Mouse (Mus musculus): ENCODE data around the gene Pdlim4. TPM values are rescaled to one million over a fixed set of nuclear protein-coding genes. Genes with fewer than 3 reads are reported as not detected.

Pdlim4 gene
- polyA plus RNA-seq, 1 experiment, result 8.7 TPM

DNA sequence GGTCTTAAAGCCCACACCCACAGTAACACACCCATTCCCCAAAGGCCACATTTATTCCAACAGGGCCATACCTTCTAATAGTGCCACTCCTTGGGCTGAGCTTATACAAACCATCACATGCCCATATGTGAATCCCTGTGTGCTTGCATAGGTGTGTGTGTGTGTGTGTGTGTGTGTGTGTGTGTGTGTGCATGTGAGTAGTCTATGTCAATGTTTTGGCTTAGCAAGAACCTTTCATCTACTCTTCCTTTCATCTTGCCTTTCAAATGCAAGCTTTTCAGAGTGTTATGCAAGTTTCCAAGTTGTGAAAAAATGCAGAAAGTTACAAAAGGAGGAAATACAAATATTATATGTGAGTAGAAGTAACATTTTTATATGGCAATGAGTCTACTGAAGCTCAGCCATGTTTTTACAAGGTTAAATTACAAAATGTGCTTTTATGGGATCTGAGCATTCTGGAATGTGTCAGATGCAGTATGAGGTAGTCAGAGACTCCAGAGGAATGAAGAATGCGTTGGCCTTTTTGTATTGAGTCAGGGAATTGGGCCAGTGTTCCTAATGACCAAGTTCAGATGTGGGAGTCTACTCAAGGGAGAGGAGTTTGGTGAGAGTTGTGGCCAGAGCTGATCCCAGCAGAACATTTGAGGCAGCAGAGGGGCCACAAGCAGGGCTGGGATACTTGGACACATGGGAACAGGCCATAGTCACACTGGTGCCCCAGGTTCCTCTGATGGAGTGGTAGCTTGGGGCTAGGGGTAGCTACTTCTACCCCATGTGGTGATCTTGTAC lies 21.5 kb upstream of the Pdlim4 start:
- Histone ChIP-seq H3K4me3 (ENCODE audit: low read depth, low read length) (no peak overlapping the region), H3K27ac (ENCODE audit: insufficient read depth, low read length) (no peak overlapping the region), H3K36me3 (ENCODE audit: control insufficient read depth, insufficient read depth, low read length, poor library complexity, severe bottlenecking) (no peaks in the 10 kb centered on the region), H3K9ac (ENCODE audit: low read depth, poor library complexity, severe bottlenecking) (no peak overlapping the region), H3K27me3 (ENCODE audit: control insufficient read depth, insufficient read depth, low read length, poor library complexity, severe bottlenecking) (no peaks in the 10 kb centered on the region), H3K9me3 (replicated peaks; ENCODE audit: control insufficient read depth, insufficient read depth, low read length, poor library complexity, severe bottlenecking) (no peaks in the 10 kb centered on the region), H3K4me1 (ENCODE audit: control insufficient read depth, insufficient read depth, low read length) (no peaks in the 10 kb centered on the region)
- TF ChIP-seq CTCF (IDR thresholded peaks at IDR 0.05; ENCODE audit: low read depth, low read length), result no peak
- no peak for TF ChIP-seq POLR2A (IDR thresholded peaks at IDR 0.05; ENCODE audit: insufficient read depth, low read length)
- no peak for TF ChIP-seq EP300 (IDR thresholded peaks at IDR 0.05; ENCODE audit: insufficient read depth, low read depth, low read length)

DNA sequence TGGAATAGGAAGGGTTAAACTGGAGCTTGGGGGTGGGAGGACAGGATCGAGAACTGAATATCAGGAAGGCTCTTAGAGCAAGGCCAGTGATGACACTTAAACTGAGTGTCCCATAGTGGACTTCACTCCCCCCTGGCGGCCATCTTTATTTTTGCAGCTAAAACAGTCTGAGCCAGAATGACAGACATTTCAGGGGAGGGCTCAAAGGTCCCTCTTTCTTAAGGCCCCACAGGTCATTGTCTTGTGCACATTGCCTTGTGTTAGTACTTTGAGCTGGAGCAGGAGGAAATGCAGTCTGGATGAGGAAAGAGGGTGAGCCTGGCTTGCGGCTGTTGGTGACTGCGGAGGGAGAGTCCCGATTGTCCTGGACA lies 20.1 kb upstream of the Pdlim4 start:
- TF ChIP-seq CTCF (IDR thresholded peaks at IDR 0.05; ENCODE audit: low read depth, low read length), result peak; percentile 19
- no peak for TF ChIP-seq EP300 (IDR thresholded peaks at IDR 0.05; ENCODE audit: insufficient read depth, low read depth, low read length)
- no peak for TF ChIP-seq POLR2A (IDR thresholded peaks at IDR 0.05; ENCODE audit: insufficient read depth, low read length)
- Histone ChIP-seq H3K27ac (ENCODE audit: insufficient read depth, low read length) (no peak overlapping the region), H3K27me3 (ENCODE audit: control insufficient read depth, insufficient read depth, low read length, poor library complexity, severe bottlenecking) (no peaks in the 10 kb centered on the region), H3K36me3 (ENCODE audit: control insufficient read depth, insufficient read depth, low read length, poor library complexity, severe bottlenecking) (no peaks in the 10 kb centered on the region), H3K9ac (ENCODE audit: low read depth, poor library complexity, severe bottlenecking) (no peak overlapping the region), H3K4me3 (ENCODE audit: low read depth, low read length) (no peak overlapping the region), H3K9me3 (replicated peaks; ENCODE audit: control insufficient read depth, insufficient read depth, low read length, poor library complexity, severe bottlenecking) (no peaks in the 10 kb centered on the region), H3K4me1 (ENCODE audit: control insufficient read depth, insufficient read depth, low read length) (no peaks in the 10 kb centered on the region)

DNA sequence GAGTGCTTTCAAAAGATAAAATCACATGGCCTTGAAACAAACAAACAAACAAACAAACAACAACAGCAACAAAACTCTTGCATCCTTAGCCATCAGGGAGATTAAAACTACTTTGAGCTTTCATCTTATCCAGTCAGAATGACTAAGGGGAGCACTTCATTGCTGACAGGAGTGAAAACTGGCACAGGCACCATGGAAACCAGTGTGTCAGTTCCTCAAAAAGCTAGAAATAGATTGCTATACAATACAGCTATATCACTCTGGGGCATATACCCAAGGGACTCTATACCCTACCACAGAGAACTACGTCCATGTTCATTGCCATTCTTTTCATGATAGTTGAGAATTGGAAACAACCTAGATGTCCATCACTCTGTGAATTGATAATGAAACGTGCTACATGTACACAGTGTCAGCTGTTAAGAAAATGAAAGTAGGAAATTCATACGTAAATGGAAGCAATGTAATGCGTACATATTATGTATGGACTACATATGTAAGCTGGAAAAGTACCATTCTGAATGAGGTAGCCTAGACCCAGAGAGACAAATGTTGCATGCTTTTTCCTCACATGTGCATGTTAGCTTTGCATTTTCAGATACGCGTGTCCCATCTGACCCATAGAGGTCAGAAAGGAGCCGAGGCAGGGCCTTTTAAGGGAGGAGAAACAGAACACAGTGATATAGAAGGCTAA lies 19.6 kb upstream of the Pdlim4 start:
- no peak overlapping the region for H3K9ac ChIP-seq (ENCODE audit: low read depth, poor library complexity, severe bottlenecking)
- no peaks in the 10 kb centered on the region for H3K27me3 ChIP-seq (ENCODE audit: control insufficient read depth, insufficient read depth, low read length, poor library complexity, severe bottlenecking)
- H3K4me3 ChIP-seq (ENCODE audit: low read depth, low read length), result no peak overlapping the region
- no peaks in the 10 kb centered on the region for H3K36me3 ChIP-seq (ENCODE audit: control insufficient read depth, insufficient read depth, low read length, poor library complexity, severe bottlenecking)
- no peak overlapping the region for H3K27ac ChIP-seq (ENCODE audit: insufficient read depth, low read length)
- TF ChIP-seq POLR2A (IDR thresholded peaks at IDR 0.05; ENCODE audit: insufficient read depth, low read length) (no peak), CTCF (IDR thresholded peaks at IDR 0.05; ENCODE audit: low read depth, low read length) (no peak), EP300 (IDR thresholded peaks at IDR 0.05; ENCODE audit: insufficient read depth, low read depth, low read length) (no peak)
- no peaks in the 10 kb centered on the region for H3K9me3 ChIP-seq (replicated peaks; ENCODE audit: control insufficient read depth, insufficient read depth, low read length, poor library complexity, severe bottlenecking)
- no peaks in the 10 kb centered on the region for H3K4me1 ChIP-seq (ENCODE audit: control insufficient read depth, insufficient read depth, low read length)

DNA sequence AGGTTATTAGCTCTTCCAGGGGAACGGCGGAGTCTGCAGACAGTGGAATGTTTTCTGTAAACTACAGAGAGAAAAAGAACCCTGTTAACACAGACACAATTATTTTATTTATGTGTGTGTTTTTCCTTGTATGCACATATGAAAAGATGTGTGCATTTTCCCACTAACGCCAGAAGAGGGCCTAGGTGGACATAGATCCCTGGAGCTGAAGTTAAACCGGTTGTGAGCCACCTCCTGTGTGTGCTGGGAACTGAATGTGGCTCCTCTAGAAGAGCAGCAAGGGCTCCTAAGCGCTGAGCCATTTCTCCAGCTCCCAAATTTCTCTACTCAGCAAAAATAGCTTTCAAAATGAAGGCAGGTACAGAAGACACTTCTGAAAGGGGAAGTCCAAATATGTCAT lies 17.0 kb upstream of the Pdlim4 start:
- no peak for TF ChIP-seq EP300 (IDR thresholded peaks at IDR 0.05; ENCODE audit: insufficient read depth, low read depth, low read length)
- TF ChIP-seq CTCF (IDR thresholded peaks at IDR 0.05; ENCODE audit: low read depth, low read length), result peak; percentile 23
- no peak for TF ChIP-seq POLR2A (IDR thresholded peaks at IDR 0.05; ENCODE audit: insufficient read depth, low read length)
- no peak overlapping the region for H3K9ac ChIP-seq (ENCODE audit: low read depth, poor library complexity, severe bottlenecking)

DNA sequence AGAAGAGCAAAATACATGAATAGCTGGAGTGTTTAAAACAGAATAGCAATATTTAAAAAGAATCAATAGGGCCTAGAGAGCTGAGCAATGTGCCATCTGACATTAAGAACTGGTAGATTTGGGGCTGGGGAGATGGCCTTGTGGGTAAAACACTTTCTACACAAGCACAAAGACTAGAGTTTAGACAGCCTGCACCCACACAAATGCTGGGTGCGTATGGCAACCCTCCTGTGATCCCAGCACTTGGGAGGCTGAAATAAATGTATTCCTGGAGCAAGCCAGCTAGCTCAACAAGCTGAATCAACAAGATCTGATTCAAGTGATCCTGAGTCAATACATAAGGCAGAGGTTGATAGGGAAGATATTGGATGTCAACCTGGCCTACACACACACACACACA lies 16.2 kb upstream of the Pdlim4 start:
- no peak overlapping the region for H3K4me3 ChIP-seq (ENCODE audit: low read depth, low read length)
- H3K9me3 ChIP-seq (replicated peaks; ENCODE audit: control insufficient read depth, insufficient read depth, low read length, poor library complexity, severe bottlenecking), result no peaks in the 10 kb centered on the region
- TF ChIP-seq EP300 (IDR thresholded peaks at IDR 0.05; ENCODE audit: insufficient read depth, low read depth, low read length) (no peak), POLR2A (IDR thresholded peaks at IDR 0.05; ENCODE audit: insufficient read depth, low read length) (no peak), CTCF (IDR thresholded peaks at IDR 0.05; ENCODE audit: low read depth, low read length) (no peak)
- no peak overlapping the region for H3K27ac ChIP-seq (ENCODE audit: insufficient read depth, low read length)
- no peaks in the 10 kb centered on the region for H3K27me3 ChIP-seq (ENCODE audit: control insufficient read depth, insufficient read depth, low read length, poor library complexity, severe bottlenecking)
- H3K9ac ChIP-seq (ENCODE audit: low read depth, poor library complexity, severe bottlenecking), result no peak overlapping the region
- no peaks in the 10 kb centered on the region for H3K36me3 ChIP-seq (ENCODE audit: control insufficient read depth, insufficient read depth, low read length, poor library complexity, severe bottlenecking)
- H3K4me1 ChIP-seq (ENCODE audit: control insufficient read depth, insufficient read depth, low read length), result no peaks in the 10 kb centered on the region

More for the DNA sequence above, 17.0 kb upstream of the Pdlim4 start:
- H3K27ac ChIP-seq (ENCODE audit: insufficient read depth, low read length), result no peak overlapping the region
- no peak overlapping the region for H3K4me3 ChIP-seq (ENCODE audit: low read depth, low read length)
- H3K27me3 ChIP-seq (ENCODE audit: control insufficient read depth, insufficient read depth, low read length, poor library complexity, severe bottlenecking), result no peaks in the 10 kb centered on the region
- no peaks in the 10 kb centered on the region for H3K4me1 ChIP-seq (ENCODE audit: control insufficient read depth, insufficient read depth, low read length)
- no peaks in the 10 kb centered on the region for H3K9me3 ChIP-seq (replicated peaks; ENCODE audit: control insufficient read depth, insufficient read depth, low read length, poor library complexity, severe bottlenecking)
- H3K36me3 ChIP-seq (ENCODE audit: control insufficient read depth, insufficient read depth, low read length, poor library complexity, severe bottlenecking), result no peaks in the 10 kb centered on the region

DNA sequence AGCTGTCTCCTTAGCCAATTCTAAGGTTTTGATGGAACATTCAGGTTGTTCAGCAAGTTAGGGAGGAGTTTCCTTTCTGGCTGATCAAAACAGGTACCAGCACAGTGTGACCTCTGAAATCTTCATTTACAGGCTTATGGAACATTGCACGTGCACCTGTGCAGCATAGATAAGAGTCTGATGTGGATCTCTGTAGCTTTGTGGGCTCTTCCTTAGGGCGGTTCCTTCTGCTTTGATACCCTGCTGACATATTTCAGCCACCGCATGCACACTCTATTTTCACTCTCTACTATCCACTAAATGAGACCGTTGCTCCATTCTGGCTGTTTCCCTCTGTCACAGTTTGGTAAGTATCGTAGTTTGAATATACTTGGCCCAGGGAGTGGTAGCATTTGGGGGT lies 13.9 kb upstream of the Pdlim4 start:
- H3K27ac ChIP-seq (ENCODE audit: insufficient read depth, low read length), result no peak overlapping the region
- no peaks in the 10 kb centered on the region for H3K9me3 ChIP-seq (replicated peaks; ENCODE audit: control insufficient read depth, insufficient read depth, low read length, poor library complexity, severe bottlenecking)
- no peaks in the 10 kb centered on the region for H3K4me1 ChIP-seq (ENCODE audit: control insufficient read depth, insufficient read depth, low read length)
- no peaks in the 10 kb centered on the region for H3K36me3 ChIP-seq (ENCODE audit: control insufficient read depth, insufficient read depth, low read length, poor library complexity, severe bottlenecking)
- no peak overlapping the region for H3K4me3 ChIP-seq (ENCODE audit: low read depth, low read length)
- no peaks in the 10 kb centered on the region for H3K27me3 ChIP-seq (ENCODE audit: control insufficient read depth, insufficient read depth, low read length, poor library complexity, severe bottlenecking)
- H3K9ac ChIP-seq (ENCODE audit: low read depth, poor library complexity, severe bottlenecking), result no peak overlapping the region
- TF ChIP-seq EP300 (IDR thresholded peaks at IDR 0.05; ENCODE audit: insufficient read depth, low read depth, low read length), result no peak
- TF ChIP-seq POLR2A (IDR thresholded peaks at IDR 0.05; ENCODE audit: insufficient read depth, low read length), result no peak

All from ES-Bruce4 (cell line).